Mouse (Mus musculus) heart, embryonic 14.5 days (tissue): ENCODE results near the gene Celf1. TPM values are rescaled to one million over a fixed set of nuclear protein-coding genes. Genes with fewer than 3 reads are reported as not detected.

Experiments used
- ATAC-seq: fragments of 200-750 bp; cut with Nextera tagmentation; 2 replicates; pipeline ENCODE4 v1.8.0; 2017; ENCODE audit warnings: low read depth, moderate TSS enrichment; ENCODE audit not compliant: insufficient number of reproducible peaks, insufficient read depth, low FRiP score
- H3K27ac ChIP-seq, 2 experiments: fragments of 200-500 bp in 1 of 2; fragments of 300-500 bp in 1 of 2; sonication (generic) in 1 of 2; replicated peaks in 1 of 2; 2 replicates each; pipeline ENCODE4 v1.5.1; 2012 to 2014; ENCODE audit warnings: low read depth in 2 of 2, low read length in 2 of 2, control low read depth in 1 of 2, mild to moderate bottlenecking in 1 of 2, mixed read lengths in 1 of 2; ENCODE audit not compliant: control insufficient read depth in 1 of 2, insufficient read depth in 1 of 2
- H3K27me3 ChIP-seq: fragments of 300-500 bp; sonication (generic); 2 replicates; pipeline ENCODE4 v1.6.1; 2014; ENCODE audit warnings: mild to moderate bottlenecking, low read length, control low read depth; ENCODE audit not compliant: control insufficient read depth, insufficient read depth
- H3K36me3 ChIP-seq: fragments of 300-500 bp; sonication (generic); 2 replicates; pipeline ENCODE4 v1.6.1; 2014; ENCODE audit warnings: mild to moderate bottlenecking, control low read depth, low read length, mixed read lengths; ENCODE audit not compliant: control insufficient read depth, insufficient read depth
- H3K4me1 ChIP-seq, 2 experiments: fragments of 200-500 bp in 1 of 2; fragments of 300-500 bp in 1 of 2; sonication (generic) in 1 of 2; 2 replicates each; pipeline ENCODE4 v1.6.1; 2012 to 2014; ENCODE audit warnings: low read length in 2 of 2, control low read depth in 1 of 2, mixed read lengths in 1 of 2; ENCODE audit not compliant: control insufficient read depth in 2 of 2, insufficient read depth in 2 of 2
- H3K4me2 ChIP-seq: fragments of 300-500 bp; sonication (generic); 2 replicates; pipeline ENCODE4 v1.6.1; 2014; ENCODE audit warnings: mild to moderate bottlenecking, low read length
- H3K4me3 ChIP-seq, 2 experiments: fragments of 200-500 bp in 1 of 2; fragments of 300-500 bp in 1 of 2; sonication (generic) in 1 of 2; 2 replicates each; pipeline ENCODE4 v1.5.1; 2012 to 2014; ENCODE audit warnings: low read length in 2 of 2, mild to moderate bottlenecking in 2 of 2, control low read depth in 1 of 2, low read depth in 1 of 2, moderate library complexity in 1 of 2; ENCODE audit not compliant: control insufficient read depth in 1 of 2, insufficient read depth in 1 of 2
- H3K9ac ChIP-seq: fragments of 300-500 bp; sonication (generic); 2 replicates; pipeline ENCODE4 v1.6.1; 2014; ENCODE audit warnings: mild to moderate bottlenecking, low read length
- H3K9me3 ChIP-seq: fragments of 300-500 bp; sonication (generic); 2 replicates; pipeline ENCODE4 v1.6.1; 2016; ENCODE audit warnings: low read length, control low read depth; ENCODE audit not compliant: control insufficient read depth
- WGBS: fragments of 180-500 bp; shearing (Covaris S2); extraction: QIAGEN DNeasy Blood & Tissue Kit; methylation state at CpG from one replicate; pipeline ENCODE4 v1.1.7; 2014; 5-methylcytosine and 5-hydroxymethylcytosine counted together
- polyA plus RNA-seq: library from polyadenylated mRNA; unstranded; fragments of >200 nt; fragmentation: Nextera tagmentation; extraction: Ambion mirVana; gene quantifications from 2 replicates; pipeline ENCODE4 v1.2.1, GENCODE M21; 2014

The Celf1 gene
- polyA plus RNA-seq, 1 experiment from 2014 or later: 76.6 TPM

- H3K36me3 ChIP-seq: peaks cover 18% of the 10 kb centered on the region
- H3K27me3 ChIP-seq: no peaks in the 10 kb centered on the region
- WGBS: 80% methylated on average over 1 of the region's 1 CpGs
- no peaks in the 10 kb centered on the region for H3K9me3 ChIP-seq
- no peak overlapping the region for H3K4me3 ChIP-seq
- no peak overlapping the region for H3K9ac ChIP-seq
- H3K4me2 ChIP-seq: no peak overlapping the region
- no peak for ATAC-seq
- peaks cover 0 to 10% of the 10 kb centered on the region in 2 experiments; a peak in 2 of 4 replicates for H3K4me1 ChIP-seq
- 0 out of 4 replicates have a peak overlapping the region, but pooled peaks of 1 of the 2 experiments have one; percentile 6 for H3K27ac ChIP-seq
These were observed 83.8 kb downstream of the Celf1 start for GRCm38 (mm10) chr2:91023956-91024355.

GRCm38 (mm10) chr2:91025081-91025516, 84.9 kb downstream of the Celf1 start:
- H3K36me3 ChIP-seq: peaks cover 9% of the 10 kb centered on the region
- no peak for ATAC-seq
- WGBS: 100% methylated on average over 1 of the region's 1 CpGs
- H3K9ac ChIP-seq: no peak overlapping the region
- no peak overlapping the region for H3K27ac ChIP-seq
- no peak overlapping the region for H3K4me3 ChIP-seq
- H3K9me3 ChIP-seq: no peaks in the 10 kb centered on the region
- no peaks in the 10 kb centered on the region for H3K27me3 ChIP-seq
- no peak overlapping the region for H3K4me2 ChIP-seq
- H3K4me1 ChIP-seq: peaks cover 0 to 10% of the 10 kb centered on the region in 2 experiments; a peak in 2 of 4 replicates

GRCm38 (mm10) chr2:91026491-91026890, 86.3 kb downstream of the Celf1 start:
- no peak overlapping the region for H3K4me3 ChIP-seq
- no peak overlapping the region for H3K4me2 ChIP-seq
- no peaks in the 10 kb centered on the region for H3K27me3 ChIP-seq
- H3K36me3 ChIP-seq: peaks cover 2% of the 10 kb centered on the region; the same call in 1 of the 2 replicates
- ATAC-seq: no peak
- no peak overlapping the region for H3K9ac ChIP-seq
- 85% methylated on average over 1 of the region's 1 CpGs for WGBS
- H3K4me1 ChIP-seq: peaks cover 0 to 10% of the 10 kb centered on the region in 2 experiments; a peak in 2 of 4 replicates
- no peaks in the 10 kb centered on the region for H3K9me3 ChIP-seq
- no peak overlapping the region for H3K27ac ChIP-seq

GRCm38 (mm10) chr2:91027391-91028214, 87.4 kb downstream of the Celf1 start:
- Histone ChIP-seq H3K9me3 (no peaks in the 10 kb centered on the region), H3K27ac (no peak overlapping the region), H3K36me3 (no peaks in the 10 kb centered on the region), H3K4me3 (no peak overlapping the region), H3K4me1 (peaks cover 0 to 10% of the 10 kb centered on the region in 2 experiments; a peak in 2 of 4 replicates), H3K4me2 (no peak overlapping the region), H3K9ac (no peak overlapping the region), H3K27me3 (no peaks in the 10 kb centered on the region)
- ATAC-seq: no peak
- 80% methylated on average over 9 of the region's 9 CpGs for WGBS

GRCm38 (mm10) chr2:91031216-91031615, 91.0 kb downstream of the Celf1 start:
- H3K4me2 ChIP-seq: no peak overlapping the region
- WGBS: 78% methylated on average over 4 of the region's 4 CpGs
- peaks cover 10 to 17% of the 10 kb centered on the region in 2 experiments for H3K4me1 ChIP-seq
- no peak overlapping the region for H3K9ac ChIP-seq
- H3K36me3 ChIP-seq: no peaks in the 10 kb centered on the region
- no peak overlapping the region for H3K4me3 ChIP-seq
- no peak for ATAC-seq
- no peaks in the 10 kb centered on the region for H3K27me3 ChIP-seq
- H3K27ac ChIP-seq: no peak overlapping the region
- H3K9me3 ChIP-seq: no peaks in the 10 kb centered on the region

GRCm38 (mm10) chr2:91033000-91033399, 92.8 kb downstream of the Celf1 start:
- H3K4me2 ChIP-seq: no peak overlapping the region
- H3K9me3 ChIP-seq: no peaks in the 10 kb centered on the region
- no peaks in the 10 kb centered on the region for H3K27me3 ChIP-seq
- no peak overlapping the region for H3K4me3 ChIP-seq
- ATAC-seq: no peak
- H3K4me1 ChIP-seq: peaks cover 11 to 14% of the 10 kb centered on the region in 2 experiments
- H3K36me3 ChIP-seq: no peaks in the 10 kb centered on the region
- WGBS: 27% methylated on average over 3 of the region's 3 CpGs
- no peak overlapping the region for H3K9ac ChIP-seq
- no peak overlapping the region for H3K27ac ChIP-seq

- 24% methylated on average over 9 of the region's 9 CpGs for WGBS
- Histone ChIP-seq H3K27me3 (no peaks in the 10 kb centered on the region), H3K9me3 (no peaks in the 10 kb centered on the region), H3K4me2 (peak within 1 kb of the TSS; percentile 59), H3K9ac (peak within 1 kb of the TSS; percentile 44), H3K36me3 (no peaks in the 10 kb centered on the region), H3K27ac (peak within 1 kb of the TSS; percentile 48 to 74), H3K4me1 (peaks cover 11 to 14% of the 10 kb centered on the region in 2 experiments), H3K4me3 (peak within 1 kb of the TSS; percentile 15 to 23; a peak in 3 of 4 replicates)
- peak; percentile 74 for ATAC-seq
These were observed 95.2 kb downstream of the Celf1 start, which contains the start of gene Rapsn for GRCm38 (mm10) chr2:91035385-91035784. Rapsn (plus strand) TSS chr2:91035620.
